Mouse (Mus musculus): ENCODE measurements around the gene Fbxo10.
"Not testable (repeated sequence)": the region's sequence is repeated elsewhere in the genome, so short reads cannot be mapped to it uniquely, and the experiment has no call there.

The Fbxo10 gene

DNA sequence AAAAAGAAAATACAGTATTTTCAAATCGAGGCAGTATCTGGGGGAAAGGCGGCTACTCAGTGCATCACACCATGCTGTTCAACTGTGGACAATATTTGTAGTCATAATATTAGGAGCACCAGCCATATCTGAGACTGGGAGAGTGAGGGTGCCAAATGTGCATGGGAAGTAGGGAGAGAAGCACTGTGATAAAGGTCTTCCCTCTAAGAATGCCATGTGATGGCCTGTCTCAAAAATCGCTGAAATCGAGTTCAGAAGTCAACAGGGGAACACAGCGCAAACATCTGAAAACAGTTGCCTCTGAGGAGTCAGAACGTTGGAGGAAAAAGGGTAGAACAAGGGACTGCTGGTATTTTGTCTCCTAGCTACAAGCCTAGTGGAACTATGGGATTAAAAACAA, 84.4 kb downstream of the Fbxo10 start:
- DNase-seq (ENCODE audit: low read depth, low spot score), result no peak

DNA sequence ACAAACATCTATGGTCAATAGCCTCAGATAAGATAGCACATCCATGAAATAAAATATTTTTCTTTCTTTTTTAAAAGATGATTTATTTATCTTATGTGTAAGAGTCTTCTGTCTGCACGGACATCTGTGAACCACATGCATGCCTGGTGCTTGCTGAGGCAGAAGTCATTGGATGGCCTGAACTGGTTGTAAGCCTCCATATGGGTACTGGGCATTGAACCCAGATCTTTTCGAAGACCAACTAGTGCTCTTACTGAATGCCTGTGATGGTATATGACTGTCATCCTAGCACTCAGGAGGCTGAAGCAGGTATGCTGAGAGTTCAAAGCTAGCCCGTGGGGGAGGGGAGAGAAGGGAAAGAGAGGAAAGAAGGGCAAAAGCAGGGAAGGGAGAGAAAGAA, 86.3 kb downstream of the Fbxo10 start:
- no peak for DNase-seq (ENCODE audit: low read depth, low spot score)

DNA sequence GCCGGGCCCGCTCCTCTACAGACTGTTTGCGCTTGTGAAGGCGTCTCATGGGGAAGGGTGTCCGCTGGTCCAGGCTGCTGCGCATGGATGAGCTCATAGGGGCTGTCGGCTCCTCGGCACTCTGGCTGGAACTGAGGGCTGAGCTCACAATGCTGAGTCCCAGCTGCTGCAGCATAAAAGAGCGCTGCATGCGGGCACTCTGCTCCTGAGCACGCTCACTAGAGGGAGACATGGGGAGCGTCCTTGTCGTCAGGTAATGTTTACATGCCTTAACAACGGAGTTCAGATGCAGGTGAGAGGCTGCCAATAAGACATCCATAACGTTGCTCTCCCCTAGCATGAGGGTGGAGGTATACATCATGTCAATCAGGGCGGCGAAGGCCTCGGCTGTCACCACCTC, 89.6 kb downstream of the Fbxo10 start:
- DNase-seq (ENCODE audit: low read depth, low spot score), result no peak

DNA sequence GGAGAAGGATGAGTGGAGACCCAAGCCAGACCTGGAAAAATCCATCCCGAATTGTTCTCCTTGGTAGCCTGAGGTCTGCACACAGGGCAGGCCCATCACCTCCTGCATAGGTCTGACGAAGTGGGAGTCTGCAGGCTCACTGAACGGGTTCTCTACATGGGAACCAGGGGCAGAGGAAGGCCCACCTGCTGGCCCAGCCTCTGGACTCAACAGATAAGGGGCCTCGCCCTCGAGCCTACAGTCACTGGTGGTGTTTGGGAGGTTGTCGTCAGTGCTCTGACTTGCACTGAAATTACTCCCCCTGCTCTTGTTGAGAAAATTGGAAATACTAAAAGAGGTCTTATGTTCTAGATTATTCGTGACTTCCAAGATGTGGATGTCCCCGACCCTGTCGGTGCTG, 90.6 kb downstream of the Fbxo10 start:
- DNase-seq (ENCODE audit: low read depth, low spot score), result no peak

DNA sequence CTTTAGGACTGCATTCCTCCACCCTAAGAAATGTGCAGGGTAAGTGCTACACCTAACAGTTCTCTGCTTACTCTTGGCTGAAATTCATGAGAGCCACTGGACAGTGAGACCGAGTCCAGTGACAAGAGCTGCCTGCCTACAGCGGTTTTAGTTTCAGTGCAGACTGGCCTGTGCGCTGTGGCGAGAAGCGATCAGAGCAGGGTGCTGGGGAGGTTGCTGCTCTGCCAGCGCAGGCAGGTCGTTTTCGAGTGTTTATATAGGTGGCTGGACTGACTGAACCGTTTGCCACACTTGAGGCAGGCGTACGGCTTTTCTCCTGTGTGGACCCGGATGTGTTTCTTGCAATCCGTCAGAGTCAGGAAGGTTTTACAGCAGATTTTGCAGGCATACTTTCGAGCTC, 91.2 kb downstream of the Fbxo10 start:
- not testable (repeated sequence) for DNase-seq (ENCODE audit: low read depth, low spot score)

DNA sequence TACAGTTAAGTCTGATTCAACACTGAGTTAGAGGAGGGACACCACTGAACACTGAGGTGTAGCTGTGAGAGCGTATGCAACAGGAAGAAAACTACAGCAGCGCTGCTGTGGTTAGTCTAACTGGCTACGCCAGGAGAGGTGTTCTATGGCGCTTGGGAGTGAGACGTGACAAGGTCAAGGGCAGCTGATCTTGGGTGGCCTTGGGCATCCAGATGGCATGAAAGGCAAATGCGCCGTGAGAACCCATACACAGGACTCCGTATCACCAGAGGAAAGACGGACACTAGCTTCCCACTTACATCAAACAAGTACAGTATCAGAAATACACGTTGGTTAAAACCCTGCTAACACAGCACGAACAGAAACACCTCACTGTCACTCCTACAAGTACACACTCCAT, 92.1 kb downstream of the Fbxo10 start:
- DNase-seq (ENCODE audit: low read depth, low spot score), result not testable (repeated sequence)

DNA sequence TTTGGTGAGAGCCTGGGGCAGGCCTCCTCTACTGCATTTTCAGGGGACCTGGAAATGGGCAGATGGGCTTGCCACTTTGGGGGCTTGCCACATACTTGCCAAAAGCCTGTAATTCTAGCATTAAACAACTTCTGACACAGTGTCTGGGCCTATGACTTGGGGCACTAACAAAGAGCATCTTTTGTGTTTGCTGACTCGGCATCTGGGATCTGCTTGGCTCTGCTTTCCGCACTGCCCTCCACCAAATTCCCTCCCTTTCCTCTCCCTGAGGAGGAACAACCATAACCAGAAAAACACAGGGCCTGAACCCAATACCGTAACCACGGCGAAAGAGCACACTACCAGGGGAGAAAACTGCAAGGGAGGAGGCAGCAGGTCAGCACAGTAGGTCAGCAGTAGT, 93.8 kb downstream of the Fbxo10 start:
- DNase-seq (ENCODE audit: low read depth, low spot score), result no peak

Measured in 3T3-L1 (cell line).